In the genomic region with DNA sequence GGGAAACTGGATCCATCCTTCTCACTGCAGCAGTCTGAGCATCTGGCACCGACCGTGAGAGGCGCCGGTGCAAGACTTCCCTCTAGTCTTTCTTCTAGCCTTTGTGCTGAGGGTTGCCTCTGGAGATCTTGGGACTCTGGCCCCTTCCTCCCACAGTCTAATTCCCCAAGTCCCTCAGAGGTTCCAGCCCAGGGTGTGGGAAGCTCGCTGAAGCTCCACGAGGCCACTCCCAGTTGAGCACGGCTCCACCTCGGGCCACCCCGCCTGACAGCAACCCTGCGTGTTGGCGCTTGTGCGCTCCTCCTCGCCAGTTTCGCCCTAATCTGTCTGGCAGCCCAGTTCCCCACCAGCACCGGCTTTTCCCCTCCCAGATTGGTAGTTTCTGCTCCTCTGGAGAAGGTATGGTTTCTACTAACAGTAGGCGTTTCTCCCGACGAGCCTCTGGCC, we compare ENCODE assay signal across 8 mouse cellular contexts. TPM values are rescaled to one million over a fixed set of nuclear protein-coding genes. Genes with fewer than 3 reads are reported as not detected.
DNase-seq lines count a peak whose midpoint lies in the region; ATAC-seq and TF ChIP-seq lines count a peak whose summit lies in the region.

No protein-coding gene starts in this region.

- peak overlapping the region; percentile 93 for H3K9ac ChIP-seq in embryonic facial prominence, embryonic 12.5 days
- H3K9ac ChIP-seq in heart, adult 2 months (ENCODE audit: low read depth, low read length) = peak overlapping the region; percentile 89

- no peaks in the 10 kb centered on the region for H3K9me3 ChIP-seq in embryonic facial prominence, embryonic 12.5 days

- TF ChIP-seq EP300 in heart, adult 2 months (IDR thresholded peaks at IDR 0.05; ENCODE audit: insufficient read depth, low read depth, low read length) = no peak

- peak; percentile 49 for DNase-seq in adrenal gland, postnatal 4 days (ENCODE audit: low spot score in 2 of 2)
- DNase-seq in heart, adult 2 months = peak; percentile 88 to 89
- peak; percentile 84 for DNase-seq in kidney, adult 2 months
- DNase-seq in left cerebral cortex, postnatal 4 days = peak; percentile 80
- peak; percentile 70 for DNase-seq in right cerebral cortex, postnatal 4 days

- no peaks in the 10 kb centered on the region for H3K27me3 ChIP-seq in embryonic facial prominence, embryonic 12.5 days
- no peaks in the 10 kb centered on the region for H3K27me3 ChIP-seq in heart, adult 2 months (ENCODE audit: control insufficient read depth, insufficient read depth, low read length)
- no peaks in the 10 kb centered on the region for H3K27me3 ChIP-seq in kidney, adult 2 months (replicated peaks; ENCODE audit: control insufficient read depth, insufficient read depth, low read length)

- no peak for TF ChIP-seq CTCF in heart, adult 2 months (IDR thresholded peaks at IDR 0.05)
- TF ChIP-seq CTCF in kidney, adult 2 months (conservative IDR thresholded peaks at IDR 0.05; ENCODE audit: insufficient read depth, insufficient read length, low read depth, low read length) = no peak

- TF ChIP-seq POLR2A in heart, adult 2 months (IDR thresholded peaks at IDR 0.05; ENCODE audit: insufficient read depth, low read depth, low read length) = peak; percentile 57
- peak; percentile 22 for TF ChIP-seq POLR2A in kidney, adult 2 months (IDR thresholded peaks at IDR 0.05; ENCODE audit: low read depth, low read length)

- H3K4me3 ChIP-seq in embryonic facial prominence, embryonic 12.5 days = peak overlapping the region; percentile 78
- peak overlapping the region; percentile 72 for H3K4me3 ChIP-seq in heart, adult 2 months
- peak overlapping the region; percentile 90 for H3K4me3 ChIP-seq in kidney, adult 2 months (ENCODE audit: insufficient read depth, low read depth, low read length)

- peaks cover 32% of the 10 kb centered on the region for H3K4me1 ChIP-seq in embryonic facial prominence, embryonic 12.5 days
- peaks cover 9% of the 10 kb centered on the region for H3K4me1 ChIP-seq in heart, adult 2 months (ENCODE audit: control insufficient read depth, insufficient read depth, low read length)
- peaks cover 10% of the 10 kb centered on the region; the same call in 1 of the 2 replicates for H3K4me1 ChIP-seq in kidney, adult 2 months (ENCODE audit: control insufficient read depth, insufficient read depth, low read length)

- peak overlapping the region; percentile 95 for H3K27ac ChIP-seq in embryonic facial prominence, embryonic 12.5 days
- H3K27ac ChIP-seq in heart, adult 2 months = peak overlapping the region; percentile 95
- H3K27ac ChIP-seq in kidney, adult 2 months (ENCODE audit: insufficient read depth, low read depth, low read length) = peak overlapping the region; percentile 69

- no peaks in the 10 kb centered on the region for H3K79me2 ChIP-seq in heart, adult 2 months (replicated peaks; ENCODE audit: control insufficient read depth, insufficient read depth, low read length)

- peak; percentile 72 for ATAC-seq in embryonic facial prominence, embryonic 12.5 days (ENCODE audit: insufficient number of reproducible peaks, insufficient read depth, low FRiP score, low TSS enrichment)
- ATAC-seq in megakaryocyte-erythroid progenitor cell, adult 5-6 weeks (replicated peaks; ENCODE audit: low FRiP score, low TSS enrichment, poor library complexity, severe bottlenecking) = peak; percentile 32; the same call in 1 of the 2 replicates
- ATAC-seq in activated CD4-positive, CD25-positive, alpha-beta regulatory T cell, adult 4 months = no peak

- intact Hi-C loops in heart, adult 2 months (cut with DNase I) = loop anchor here (5.0 to 10.0 kb wide), 3 partner anchors 372 to 540 kb away; no protein-coding TSS in a partner anchor
- intact Hi-C loops in left cerebral cortex, postnatal 4 days (cut with DNase I) = loop anchor here (5.0 to 10.0 kb wide), 3 partner anchors 142 to 840 kb away; no protein-coding TSS in a partner anchor

- peaks cover 8% of the 10 kb centered on the region for H3K36me3 ChIP-seq in embryonic facial prominence, embryonic 12.5 days
- peaks cover 16% of the 10 kb centered on the region for H3K36me3 ChIP-seq in heart, adult 2 months (ENCODE audit: control insufficient read depth, insufficient read depth, low read length)
- H3K36me3 ChIP-seq in kidney, adult 2 months (ENCODE audit: control insufficient read depth, insufficient read depth, low read length) = no peaks in the 10 kb centered on the region

- H3K4me2 ChIP-seq in embryonic facial prominence, embryonic 12.5 days (replicated peaks) = peak overlapping the region; percentile 73

- WGBS in embryonic facial prominence, embryonic 12.5 days = under 1% methylated on average over 18 of the region's 18 CpGs
- under 1% methylated on average over 18 of the region's 18 CpGs for WGBS in heart, adult 2 months
- under 1% methylated on average over 18 of the region's 18 CpGs for WGBS in kidney, adult 2 months

RNA-seq across cellular contexts. Expression of a gene that starts 2.0 kb away (rescaled TPM):
- total RNA-seq in adrenal gland, postnatal 4 days (2021) = 10 to 100 TPM; 49.6 to 53.4 TPM
- polyA plus RNA-seq in embryonic facial prominence, embryonic 12.5 days (2016; fragmentation: Nextera tagmentation; extraction: Ambion mirVana) = 158 and 164 TPM in 2 replicates
- total RNA-seq in heart, adult 2 months (2021) = 10 to 100 TPM; 14.3 to 15.8 TPM
- polyA plus RNA-seq in heart, adult 2 months (2012; rRNA removed) = 2.6 and 7.0 TPM in 2 replicates
- polyA plus RNA-seq in kidney, adult 2 months (2012; rRNA removed) = 1.8 and 3.5 TPM in 2 replicates
- 10 to 100 TPM; 47.5 to 50.3 TPM for total RNA-seq in left cerebral cortex, postnatal 4 days (2021)
- total RNA-seq in megakaryocyte-erythroid progenitor cell, adult 5-6 weeks (2014; fragmentation: Nextera tagmentation) = not detected in 2 replicates
- total RNA-seq in megakaryocyte-erythroid progenitor cell, adult 5-6 weeks (2017) = 0.99 and 2.3 TPM in 2 replicates
- polyA plus RNA-seq in activated CD4-positive, CD25-positive, alpha-beta regulatory T cell, adult 4 months (2017; shearing (Covaris generic)) = under 1 TPM in 1 of 2 experiments, not detected in 1; 0.17 TPM

Comparison
In these comparisons a context has a peak if more than half of its experiments do, and no peak if none do; other contexts are left out.
1. RNA of a gene that starts 2.0 kb away (total RNA-seq): 49.6 to 53.4 TPM in adrenal gland, postnatal 4 days, 47.5 to 50.3 TPM in left cerebral cortex, postnatal 4 days and 14.3 to 15.8 TPM in heart, adult 2 months; 0.99 to 2.3 TPM in megakaryocyte-erythroid progenitor cell, adult 5-6 weeks; every median in the first group is over 4 times any median in the second.
2. Peak in every context shown above with its lines, with median percentiles within 50 percentile points of each other: DNase-seq, H3K27ac ChIP-seq and H3K4me3 ChIP-seq.